In genomic region chr14:59229822-59230221, GRCm38 (mm10) we compare ENCODE assay signal across 27 mouse cellular contexts. TPM values are rescaled to one million over a fixed set of nuclear protein-coding genes. Genes with fewer than 3 reads are reported as not detected.
A peak's percentile ranks its signal among the peaks of the same experiment; 100 is the strongest.
DNase-seq lines count a peak whose midpoint lies in the region; ATAC-seq and TF ChIP-seq lines count a peak whose summit lies in the region.
"Had no signal": no experiment of that assay in that cellular context is flagged by ENCODE, and none has a peak within 500 bp of the region (broad histone marks: within the 10 kb centered on the region; RNA-seq: fewer than 3 reads in every experiment).

No protein-coding gene starts in this region.

- WGBS in liver, postnatal 0 days (ENCODE audit: insufficient replicate concordance): 84% methylated on average over 3 of the region's 3 CpGs
- WGBS in midbrain, embryonic 10.5 days: 93% methylated on average over 3 of the region's 3 CpGs

- no peak for TF ChIP-seq EP300 in liver, postnatal 0 days (IDR thresholded peaks at IDR 0.05; ENCODE audit: low read depth)
- TF ChIP-seq EP300 in MEL (IDR thresholded peaks at IDR 0.05; ENCODE audit: low read depth in 1 of 2, low read length in 2 of 2): no peak

- H3K4me1 ChIP-seq in liver, postnatal 0 days (ENCODE audit: insufficient read depth): no peaks in the 10 kb centered on the region
- H3K4me1 ChIP-seq in MEL (ENCODE audit: control insufficient read depth in 1 of 2, insufficient read depth in 2 of 2, low read length in 2 of 2): no peaks in the 10 kb centered on the region
- H3K4me1 ChIP-seq in midbrain, embryonic 10.5 days: no peaks in the 10 kb centered on the region
- H3K4me1 ChIP-seq: embryonic facial prominence, embryonic 13.5 days; hindbrain, embryonic 12.5 days; limb, embryonic 10.5 days; liver, embryonic 15.5 days had no signal

- H3K4me2 ChIP-seq in liver, postnatal 0 days (ENCODE audit: low read depth, low read length): no peak overlapping the region
- H3K4me2 ChIP-seq: embryonic facial prominence, embryonic 13.5 days; hindbrain, embryonic 12.5 days; liver, embryonic 15.5 days had no signal

- H3K79me2 ChIP-seq in MEL (ENCODE audit: control insufficient read depth, insufficient read depth, low read length, poor library complexity): no peaks in the 10 kb centered on the region

- peak; percentile 61 for DNase-seq in heart, adult 11 months
- DNase-seq in heart, adult 18-20 months: no peak
- no peak for DNase-seq in liver, postnatal 0 days
- DNase-seq in liver (no peak), MEL (ENCODE audit: low read depth, low spot score) (peak; percentile 8)
- DNase-seq in naive thymus-derived CD4-positive, alpha-beta T cell, adult 2 months (ENCODE audit: low read depth): peak; percentile 24
- DNase-seq in midbrain, embryonic 10.5 days (ENCODE audit: low spot score): no peak
- DNase-seq: adrenal gland, postnatal 36 days; cerebellum, postnatal 25 days; gastrocnemius, postnatal 36 days; kidney, adult 11 months; kidney, postnatal 4 days; retina, postnatal 1 day; thymus, postnatal 4 days had no signal

- no peak for TF ChIP-seq POLR2A in MEL (IDR thresholded peaks at IDR 0.05; ENCODE audit: control insufficient read depth in 1 of 2, insufficient read depth in 1 of 2, low read depth in 1 of 2, low read length in 2 of 2, poor library complexity in 1 of 2)

- H3K9me3 ChIP-seq in liver, postnatal 0 days (ENCODE audit: low read length): no peaks in the 10 kb centered on the region
- H3K9me3 ChIP-seq in MEL (replicated peaks; ENCODE audit: insufficient read depth, low read length): no peaks in the 10 kb centered on the region
- no peaks in the 10 kb centered on the region for H3K9me3 ChIP-seq in midbrain, embryonic 10.5 days (replicated peaks)
- H3K9me3 ChIP-seq: embryonic facial prominence, embryonic 13.5 days; heart, embryonic 13.5 days; hindbrain, embryonic 12.5 days; limb, embryonic 10.5 days; liver, embryonic 15.5 days had no signal

- H3K27ac ChIP-seq in liver, postnatal 0 days (ENCODE audit: low read depth): no peak overlapping the region
- no peak overlapping the region for H3K27ac ChIP-seq in MEL (ENCODE audit: control insufficient read depth, low read depth, low read length)
- no peak overlapping the region for H3K27ac ChIP-seq in midbrain, embryonic 10.5 days (replicated peaks)
- H3K27ac ChIP-seq: embryonic facial prominence, embryonic 13.5 days; heart, embryonic 13.5 days; hindbrain, embryonic 12.5 days; limb, embryonic 10.5 days; liver, embryonic 15.5 days had no signal

- peaks cover 46% of the 10 kb centered on the region for H3K36me3 ChIP-seq in liver, postnatal 0 days (replicated peaks; ENCODE audit: insufficient read depth, low read length)
- no peaks in the 10 kb centered on the region for H3K36me3 ChIP-seq in MEL (ENCODE audit: control insufficient read depth in 1 of 2, insufficient read depth in 2 of 2, low read length in 2 of 2)
- peaks cover 100% of the 10 kb centered on the region for H3K36me3 ChIP-seq in midbrain, embryonic 10.5 days

- no peaks in the 10 kb centered on the region for H3K27me3 ChIP-seq in liver, postnatal 0 days (ENCODE audit: insufficient read depth, low read length)
- no peaks in the 10 kb centered on the region for H3K27me3 ChIP-seq in MEL (ENCODE audit: control insufficient read depth in 1 of 2, insufficient read depth in 2 of 2, low read length in 2 of 2)
- no peaks in the 10 kb centered on the region for H3K27me3 ChIP-seq in midbrain, embryonic 10.5 days (ENCODE audit: low read depth, poor library complexity, severe bottlenecking)
- H3K27me3 ChIP-seq: embryonic facial prominence, embryonic 13.5 days; hindbrain, embryonic 12.5 days; liver, embryonic 15.5 days had no signal

- no peak for ATAC-seq in liver, postnatal 0 days
- no peak for ATAC-seq in erythroblast, adult 5-6 weeks (replicated peaks; ENCODE audit: low FRiP score, poor library complexity, severe bottlenecking)

- H3K4me3 ChIP-seq in liver, postnatal 0 days (ENCODE audit: low read depth, low read length): no peak overlapping the region
- no peak overlapping the region for H3K4me3 ChIP-seq in MEL (ENCODE audit: control insufficient read depth in 1 of 2, insufficient read depth in 1 of 2, low read depth in 2 of 2, low read length in 2 of 2)
- no peak overlapping the region for H3K4me3 ChIP-seq in midbrain, embryonic 10.5 days
- H3K4me3 ChIP-seq: embryonic facial prominence, embryonic 13.5 days; hindbrain, embryonic 12.5 days; limb, embryonic 10.5 days; liver, embryonic 15.5 days had no signal

- H3K9ac ChIP-seq in liver, postnatal 0 days (replicated peaks): no peak overlapping the region
- no peak overlapping the region for H3K9ac ChIP-seq in MEL (ENCODE audit: control insufficient read depth, low read depth, low read length, poor library complexity, severe bottlenecking)
- H3K9ac ChIP-seq: embryonic facial prominence, embryonic 13.5 days; heart, embryonic 13.5 days; hindbrain, embryonic 12.5 days; liver, embryonic 15.5 days had no signal

- TF ChIP-seq CTCF in liver, postnatal 0 days (IDR thresholded peaks at IDR 0.05; ENCODE audit: low read depth): peak; percentile 17; the same call in 1 of the 2 replicates
- no peak; a peak in 2 of 6 replicates for TF ChIP-seq CTCF in MEL (IDR thresholded peaks at IDR 0.05 in 2 of 3, conservative IDR thresholded peaks at IDR 0.05 in 1 of 3; ENCODE audit: control insufficient read depth in 1 of 3, insufficient read depth in 1 of 3, low read depth in 2 of 3, low read length in 3 of 3, poor library complexity in 1 of 3, severe bottlenecking in 1 of 3)

- no peak for TF ChIP-seq RAD21 in MEL (IDR thresholded peaks at IDR 0.05; ENCODE audit: low read depth, low read length)

TF ChIP-seq in MEL, 35 proteins besides CTCF, POLR2A, EP300 and RAD21:
- TF ChIP-seq NELFE (IDR thresholded peaks at IDR 0.05; ENCODE audit: low read depth, low read length) (no peak), GATA1 (IDR thresholded peaks at IDR 0.05; ENCODE audit: low read depth, low read length) (no peak)

RNA-seq across cellular contexts. Expression of gene Rcbtb1, which starts 28.8 kb away (rescaled TPM):
- total RNA-seq in heart, adult 18-20 months (2021): 10 to 100 TPM; 13.7 to 14.2 TPM
- 16.1 and 16.5 TPM in 2 replicates for polyA plus RNA-seq in liver, postnatal 0 days (2015; fragmentation: Nextera tagmentation; extraction: Ambion mirVana)
- total RNA-seq in MEL (2012; rRNA removed): 4.4 and 4.5 TPM in 2 replicates
- 1 to 10 TPM in 1 of 2 experiments, not detected in 1; 6.7 TPM for polyA plus RNA-seq in MEL (2012; ENCODE audit: insufficient read depth in 1 of 2, insufficient read length in 2 of 2, low read depth in 1 of 2, low replicate concordance in 2 of 2, missing spikeins in 1 of 2)
- total RNA-seq in erythroblast, adult 5-6 weeks (2015; ENCODE audit: low replicate concordance): 1.9 and 7.9 TPM in 2 replicates
- total RNA-seq in erythroblast, adult 5-6 weeks (2017; ENCODE audit: low replicate concordance): 7.8 and 9.3 TPM in 2 replicates
- 114 and 122 TPM in 2 replicates for polyA plus RNA-seq in midbrain, embryonic 10.5 days (2016; fragmentation: Nextera tagmentation; extraction: Ambion mirVana)

RNA-seq across cellular contexts. Expression of gene Gm6904, which starts 30.2 kb away (rescaled TPM):
- not detected for total RNA-seq in heart, adult 18-20 months (2021)
- polyA plus RNA-seq in liver, postnatal 0 days (2015; fragmentation: Nextera tagmentation; extraction: Ambion mirVana): not detected in 2 replicates
- total RNA-seq in MEL (2012; rRNA removed): not detected in 2 replicates
- polyA plus RNA-seq in MEL (2012; ENCODE audit: insufficient read depth in 1 of 2, insufficient read length in 2 of 2, low read depth in 1 of 2, low replicate concordance in 2 of 2, missing spikeins in 1 of 2): not detected
- not detected in 2 replicates for total RNA-seq in erythroblast, adult 5-6 weeks (2015; ENCODE audit: low replicate concordance)
- 0.51 TPM in 1 of 2 replicates, not detected in the other for total RNA-seq in erythroblast, adult 5-6 weeks (2017; ENCODE audit: low replicate concordance)
- polyA plus RNA-seq in midbrain, embryonic 10.5 days (2016; fragmentation: Nextera tagmentation; extraction: Ambion mirVana): not detected in 2 replicates
- total RNA-seq: gastrocnemius, postnatal 36 days; layer of hippocampus, postnatal 36 days had no signal
- polyA plus RNA-seq: C2C12; embryonic facial prominence, embryonic 13.5 days; heart, embryonic 13.5 days; hindbrain, embryonic 12.5 days; limb, embryonic 10.5 days; liver, embryonic 15.5 days; neural tube, embryonic 14.5 days; stomach, embryonic 14.5 days had no signal

RNA-seq across cellular contexts. Expression of gene Gm5142, which starts 51.3 kb away (rescaled TPM):
- total RNA-seq in heart, adult 18-20 months (2021): not detected
- polyA plus RNA-seq in liver, postnatal 0 days (2015; fragmentation: Nextera tagmentation; extraction: Ambion mirVana): not detected in 2 replicates
- not detected in 2 replicates for total RNA-seq in MEL (2012; rRNA removed)
- polyA plus RNA-seq in MEL (2012; ENCODE audit: insufficient read depth in 1 of 2, insufficient read length in 2 of 2, low read depth in 1 of 2, low replicate concordance in 2 of 2, missing spikeins in 1 of 2): not detected
- not detected in 2 replicates for total RNA-seq in erythroblast, adult 5-6 weeks (2015; ENCODE audit: low replicate concordance)
- not detected in 2 replicates for total RNA-seq in erythroblast, adult 5-6 weeks (2017; ENCODE audit: low replicate concordance)
- not detected in 2 replicates for polyA plus RNA-seq in midbrain, embryonic 10.5 days (2016; fragmentation: Nextera tagmentation; extraction: Ambion mirVana)
- total RNA-seq: adrenal gland, postnatal 36 days; gastrocnemius, postnatal 36 days; layer of hippocampus, postnatal 36 days; megakaryocyte, adult 5-6 weeks; monocyte, adult 5-6 weeks had no signal
- polyA plus RNA-seq: C2C12; embryonic facial prominence, embryonic 13.5 days; forebrain, embryonic 11.5 days; heart, embryonic 13.5 days; hindbrain, embryonic 12.5 days; limb, embryonic 10.5 days; liver, embryonic 15.5 days; neural tube, embryonic 14.5 days; stomach, embryonic 14.5 days had no signal

Comparison
In these comparisons a context has a peak if more than half of its experiments do, and no peak if none do; other contexts are left out.
1. DNase-seq: peak in heart, adult 11 months (single experiment), MEL (single experiment) and naive thymus-derived CD4-positive, alpha-beta T cell, adult 2 months (single experiment); none in heart, adult 18-20 months (0 of 2), liver, postnatal 0 days (single experiment), liver (single experiment) and midbrain, embryonic 10.5 days (single experiment).